Mouse (Mus musculus) midbrain, embryonic 16.5 days (tissue): ENCODE measurements around the gene Secisbp2l. TPM values are rescaled to one million over a fixed set of nuclear protein-coding genes. Genes with fewer than 3 reads are reported as not detected.

Source experiments
- ATAC-seq: fragments of 200-750 bp; cut with Nextera tagmentation; 2 replicates; pipeline ENCODE4 v1.8.0; 2017; ENCODE audit warnings: moderate TSS enrichment
- H3K27ac ChIP-seq: fragments of 300-500 bp; sonication (generic); 2 replicates; pipeline ENCODE4 v1.5.1; 2014; ENCODE audit warnings: mild to moderate bottlenecking, low read length, mixed read lengths
- H3K27me3 ChIP-seq: fragments of 300-500 bp; sonication (generic); 2 replicates; pipeline ENCODE4 v1.6.1; 2014; ENCODE audit warnings: low read depth, low read length, mixed read lengths; ENCODE audit not compliant: control insufficient read depth, insufficient read depth
- H3K36me3 ChIP-seq: fragments of 300-500 bp; sonication (generic); 2 replicates; pipeline ENCODE4 v1.6.1; 2014; ENCODE audit warnings: mild to moderate bottlenecking, low read length, moderate library complexity, mixed read lengths; ENCODE audit not compliant: control insufficient read depth, insufficient read depth
- H3K4me1 ChIP-seq: fragments of 300-500 bp; sonication (generic); 2 replicates; pipeline ENCODE4 v1.6.1; 2014; ENCODE audit warnings: mild to moderate bottlenecking, low read length, mixed read lengths; ENCODE audit not compliant: control insufficient read depth, insufficient read depth
- H3K4me2 ChIP-seq: fragments of 300-500 bp; sonication (generic); 2 replicates; pipeline ENCODE4 v1.6.1; 2014; ENCODE audit warnings: mild to moderate bottlenecking, low read length, mixed read lengths
- H3K4me3 ChIP-seq: fragments of 300-500 bp; sonication (generic); 2 replicates; pipeline ENCODE4 v1.5.1; 2014; ENCODE audit warnings: low read depth, mild to moderate bottlenecking, low read length, moderate library complexity, mixed read lengths
- H3K9ac ChIP-seq: fragments of 300-500 bp; sonication (generic); 2 replicates; pipeline ENCODE4 v1.6.1; 2014; ENCODE audit warnings: low read depth, low read length, mixed read lengths
- H3K9me3 ChIP-seq: fragments of 300-500 bp; sonication (generic); replicated peaks from 2 replicates; pipeline ENCODE4 v1.6.1; 2014; ENCODE audit warnings: mild to moderate bottlenecking, low read length, mixed read lengths; ENCODE audit not compliant: control insufficient read depth, poor library complexity, severe bottlenecking
- WGBS: fragments of 180-500 bp; shearing (Covaris S2); extraction: QIAGEN DNeasy Blood & Tissue Kit; methylation state at CpG from one replicate; pipeline ENCODE4 v1.1.7; 2014; 5-methylcytosine and 5-hydroxymethylcytosine counted together
- polyA plus RNA-seq: library from polyadenylated mRNA; unstranded; fragments of >200 nt; fragmentation: Nextera tagmentation; extraction: Ambion mirVana; gene quantifications from 2 replicates; pipeline ENCODE4 v1.2.1, GENCODE M21; 2015

Gene Secisbp2l
- polyA plus RNA-seq, 1 experiment from 2014 or later = 31.7 TPM

DNA sequence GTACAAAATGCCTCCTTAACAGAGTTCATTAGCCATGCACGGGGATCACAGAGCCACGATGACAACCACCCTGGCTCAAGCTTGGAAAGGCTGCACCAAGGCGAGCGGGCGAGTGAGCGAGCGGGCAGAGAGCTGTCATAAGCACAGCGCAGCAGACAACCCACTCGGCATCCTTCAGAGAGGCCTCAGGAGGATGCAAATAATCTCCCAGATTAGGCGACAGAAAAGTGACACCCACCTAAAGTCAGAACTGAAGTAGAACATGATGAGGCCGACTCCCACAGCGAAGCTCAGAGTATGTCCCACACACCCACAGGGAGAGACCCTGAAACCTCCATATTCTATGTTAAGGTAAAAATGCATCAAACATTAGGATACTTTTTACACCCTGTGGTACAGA is 4.3 kb downstream of the Secisbp2l start:
- ATAC-seq = no peak
- Histone ChIP-seq H3K9me3 (no peaks in the 10 kb centered on the region), H3K4me1 (peaks cover 20% of the 10 kb centered on the region), H3K27ac (no peak overlapping the region), H3K4me3 (no peak overlapping the region), H3K9ac (no peak overlapping the region), H3K36me3 (no peaks in the 10 kb centered on the region; the same call in 1 of the 2 replicates), H3K27me3 (no peaks in the 10 kb centered on the region), H3K4me2 (no peak overlapping the region)
- WGBS = 88% methylated on average over 12 of the region's 12 CpGs

DNA sequence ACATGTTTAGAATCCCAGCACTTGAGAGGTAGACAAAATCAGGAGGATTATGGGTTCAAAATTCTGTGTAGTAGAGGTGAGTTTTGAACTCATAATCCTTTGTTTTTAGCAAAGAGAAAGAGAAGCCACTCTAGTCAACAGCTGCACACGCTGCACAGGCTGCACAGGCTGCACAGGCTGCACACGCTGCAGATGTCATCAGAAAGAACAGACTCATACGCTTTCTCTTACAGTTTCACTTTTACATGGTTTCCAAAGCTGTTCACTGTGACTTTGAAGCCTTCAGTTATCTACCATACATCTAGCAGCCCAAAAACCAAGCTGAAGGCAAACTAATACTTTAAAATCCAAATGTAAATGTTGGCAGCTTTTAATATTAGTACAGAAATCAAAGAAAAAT is 5.7 kb downstream of the Secisbp2l start:
- WGBS = 92% methylated on average over 3 of the region's 3 CpGs
- H3K9me3 ChIP-seq = no peaks in the 10 kb centered on the region

GRCm38 (mm10) chr2:125775661-125776060 is 7.0 kb downstream of the Secisbp2l start:
- Histone ChIP-seq H3K9me3 (no peaks in the 10 kb centered on the region), H3K9ac (no peak overlapping the region), H3K27me3 (no peaks in the 10 kb centered on the region), H3K4me2 (no peak overlapping the region), H3K4me3 (no peak overlapping the region), H3K4me1 (peaks cover 6% of the 10 kb centered on the region), H3K36me3 (peaks cover 6% of the 10 kb centered on the region), H3K27ac (no peak overlapping the region)
- 94% methylated on average over 7 of the region's 7 CpGs for WGBS
- no peak for ATAC-seq

More for the DNA sequence above, 5.7 kb downstream of the Secisbp2l start:
- peaks cover 17% of the 10 kb centered on the region for H3K4me1 ChIP-seq
- no peaks in the 10 kb centered on the region for H3K27me3 ChIP-seq
- no peak overlapping the region for H3K9ac ChIP-seq
- no peaks in the 10 kb centered on the region; the same call in 1 of the 2 replicates for H3K36me3 ChIP-seq
- no peak for ATAC-seq
- H3K27ac ChIP-seq = no peak overlapping the region
- no peak overlapping the region for H3K4me2 ChIP-seq
- H3K4me3 ChIP-seq = no peak overlapping the region

DNA sequence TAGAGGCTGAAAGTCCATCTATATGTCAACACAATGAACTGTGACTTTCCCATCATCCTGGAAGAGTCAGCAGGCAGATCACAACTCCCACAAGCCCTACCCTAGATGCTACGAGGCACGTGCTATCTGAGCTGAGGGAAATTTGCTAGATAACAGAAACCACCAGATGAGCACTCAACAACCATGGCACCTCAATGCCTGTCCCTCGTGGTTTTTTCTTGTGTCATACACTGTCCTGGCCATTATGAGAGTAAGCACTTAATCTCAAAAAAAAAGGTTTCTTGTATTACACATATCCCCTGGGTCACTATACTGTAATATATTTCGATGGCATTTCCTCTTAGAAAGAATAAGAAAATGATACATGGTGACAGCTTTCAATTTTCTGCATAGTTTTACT is 7.8 kb downstream of the Secisbp2l start:
- Histone ChIP-seq H3K9ac (no peak overlapping the region), H3K4me2 (no peak overlapping the region), H3K27ac (no peak overlapping the region), H3K36me3 (peaks cover 8% of the 10 kb centered on the region), H3K9me3 (no peaks in the 10 kb centered on the region), H3K4me3 (no peak overlapping the region), H3K4me1 (no peaks in the 10 kb centered on the region), H3K27me3 (no peaks in the 10 kb centered on the region)
- no peak for ATAC-seq
- 93% methylated on average over 4 of the region's 4 CpGs for WGBS

DNA sequence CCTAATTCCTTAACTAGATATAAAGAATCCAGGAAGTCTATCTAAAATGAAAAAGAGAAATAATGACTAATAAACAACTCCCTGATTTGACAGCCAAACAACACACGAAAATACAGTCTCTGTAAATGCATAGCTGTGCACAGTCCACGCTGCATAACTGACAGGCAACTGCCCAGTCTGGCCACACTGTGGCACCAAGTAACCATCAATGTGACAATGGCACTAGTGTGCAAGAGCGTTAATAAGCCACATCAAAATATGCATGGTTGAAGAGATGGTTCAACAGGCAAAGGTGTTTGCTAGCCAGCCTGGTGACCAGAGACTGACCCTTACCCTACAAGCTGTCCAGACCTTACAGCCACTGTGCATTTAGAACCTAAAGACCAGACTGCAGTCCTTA is 17.6 kb downstream of the Secisbp2l start:
- H3K4me1 ChIP-seq = no peaks in the 10 kb centered on the region
- no peak for ATAC-seq
- 87% methylated on average over 3 of the region's 3 CpGs for WGBS
- H3K36me3 ChIP-seq = peaks cover 30% of the 10 kb centered on the region
- H3K4me3 ChIP-seq = no peak overlapping the region
- H3K27me3 ChIP-seq = no peaks in the 10 kb centered on the region
- H3K4me2 ChIP-seq = no peak overlapping the region
- no peak overlapping the region for H3K27ac ChIP-seq
- H3K9me3 ChIP-seq = no peaks in the 10 kb centered on the region
- no peak overlapping the region for H3K9ac ChIP-seq

DNA sequence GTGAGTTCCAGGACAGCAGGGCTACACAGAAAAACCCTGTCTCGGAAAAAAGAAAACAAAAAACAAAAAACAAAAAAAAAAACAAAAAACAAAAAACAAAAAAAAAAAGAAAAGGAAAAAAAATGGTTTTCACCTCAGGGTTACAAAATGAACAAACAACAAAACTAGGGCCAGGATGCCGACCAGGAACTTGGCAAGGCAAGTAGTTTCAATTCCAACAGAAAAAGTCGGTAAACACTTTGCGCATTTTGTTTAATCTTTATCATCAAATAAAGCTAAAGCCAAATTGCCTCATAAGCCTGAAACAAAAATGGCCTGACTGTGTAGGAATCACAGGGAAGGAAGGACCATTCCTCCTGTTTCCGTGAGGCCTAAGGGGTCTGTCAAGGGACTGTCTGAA is 18.1 kb downstream of the Secisbp2l start:
- no peak overlapping the region for H3K9ac ChIP-seq
- H3K4me2 ChIP-seq = no peak overlapping the region
- no peak overlapping the region for H3K27ac ChIP-seq
- no peak overlapping the region for H3K4me3 ChIP-seq
- ATAC-seq = no peak
- H3K9me3 ChIP-seq = no peaks in the 10 kb centered on the region
- H3K27me3 ChIP-seq = no peaks in the 10 kb centered on the region
- 94% methylated on average over 5 of the region's 5 CpGs for WGBS
- H3K4me1 ChIP-seq = no peaks in the 10 kb centered on the region
- peaks cover 27% of the 10 kb centered on the region for H3K36me3 ChIP-seq

DNA sequence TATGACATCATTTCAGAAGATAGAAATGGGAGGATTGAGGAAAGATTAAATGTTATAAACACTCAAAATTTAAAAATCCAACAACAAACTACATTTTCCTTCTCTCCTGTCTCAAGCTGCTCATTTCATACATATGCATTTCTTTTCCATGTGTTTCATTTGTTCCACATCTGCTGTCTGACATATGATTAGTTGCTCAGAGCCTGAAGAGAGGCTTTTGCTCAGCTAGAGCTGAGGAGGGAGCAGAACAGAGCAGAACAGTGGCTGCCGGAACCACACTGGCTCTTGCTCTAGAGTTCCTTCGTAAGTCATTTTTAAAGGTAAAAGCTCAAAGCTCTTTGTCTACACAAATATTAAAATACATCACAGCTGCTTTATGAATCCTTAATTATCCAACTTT is 33.3 kb downstream of the Secisbp2l start:
- H3K27me3 ChIP-seq = no peaks in the 10 kb centered on the region
- 87% methylated on average over 2 of the region's 2 CpGs for WGBS
- H3K36me3 ChIP-seq = peaks cover 32% of the 10 kb centered on the region
- ATAC-seq = no peak
- no peak overlapping the region for H3K4me2 ChIP-seq
- no peaks in the 10 kb centered on the region for H3K4me1 ChIP-seq
- H3K27ac ChIP-seq = no peak overlapping the region
- no peak overlapping the region for H3K4me3 ChIP-seq
- H3K9me3 ChIP-seq = no peaks in the 10 kb centered on the region
- no peak overlapping the region for H3K9ac ChIP-seq

- H3K4me3 ChIP-seq = no peak overlapping the region
- H3K36me3 ChIP-seq = peaks cover 26% of the 10 kb centered on the region
- no peak overlapping the region for H3K4me2 ChIP-seq
- ATAC-seq = no peak
- no peaks in the 10 kb centered on the region for H3K27me3 ChIP-seq
- no peak overlapping the region for H3K9ac ChIP-seq
- no peaks in the 10 kb centered on the region for H3K9me3 ChIP-seq
- WGBS = 93% methylated on average over 6 of the region's 6 CpGs
- H3K4me1 ChIP-seq = no peaks in the 10 kb centered on the region
- H3K27ac ChIP-seq = no peak overlapping the region
Measured at GRCm38 (mm10) chr2:125739338-125739737, 43.3 kb downstream of the Secisbp2l start.

DNA sequence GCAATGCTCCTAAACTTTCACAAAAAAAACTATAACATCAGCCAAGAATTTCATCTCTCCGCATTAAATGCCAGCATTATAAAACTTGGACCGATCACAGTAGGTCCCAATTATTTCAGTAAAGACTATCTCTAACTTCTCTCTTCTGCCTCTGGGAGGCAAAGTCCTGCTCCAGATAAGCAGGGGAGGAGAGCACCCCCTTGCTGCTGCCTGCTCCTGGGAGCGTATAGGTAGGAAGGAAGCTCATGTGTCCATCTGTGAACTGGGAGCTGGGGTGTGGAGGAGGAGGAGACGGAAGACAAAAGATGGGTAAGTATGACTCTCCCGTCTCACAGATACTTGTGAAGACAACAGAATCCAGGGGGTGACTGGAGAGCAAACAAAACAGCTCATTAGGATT is 44.0 kb downstream of the Secisbp2l start:
- no peak overlapping the region for H3K4me2 ChIP-seq
- H3K36me3 ChIP-seq = peaks cover 22% of the 10 kb centered on the region
- no peak overlapping the region for H3K27ac ChIP-seq
- H3K4me3 ChIP-seq = no peak overlapping the region
- no peaks in the 10 kb centered on the region for H3K27me3 ChIP-seq
- no peaks in the 10 kb centered on the region for H3K9me3 ChIP-seq
- 73% methylated on average over 5 of the region's 5 CpGs for WGBS
- no peak overlapping the region for H3K9ac ChIP-seq
- no peak for ATAC-seq
- H3K4me1 ChIP-seq = no peaks in the 10 kb centered on the region

DNA sequence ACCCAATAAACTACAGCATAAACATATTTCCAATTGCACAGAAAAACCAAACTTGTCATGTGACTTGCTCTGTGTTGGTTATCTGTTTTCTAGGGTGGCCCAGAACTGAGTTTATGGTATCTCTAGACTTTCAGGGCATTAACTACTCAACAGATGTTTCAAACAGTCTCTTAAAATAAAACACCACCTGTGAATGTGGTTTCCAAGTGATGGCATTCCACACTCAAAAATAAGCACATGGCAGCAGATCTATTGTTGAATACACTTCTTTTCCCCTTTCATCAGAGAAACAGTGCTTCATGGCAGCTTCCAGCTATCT is 46.7 kb downstream of the Secisbp2l start:
- H3K4me3 ChIP-seq = no peak overlapping the region
- no peak overlapping the region for H3K4me2 ChIP-seq

More for the DNA sequence above, 46.7 kb downstream of the Secisbp2l start:
- H3K36me3 ChIP-seq = peaks cover 9% of the 10 kb centered on the region; the same call in 1 of the 2 replicates
- no peaks in the 10 kb centered on the region for H3K9me3 ChIP-seq
- H3K9ac ChIP-seq = no peak overlapping the region
- peaks cover 7% of the 10 kb centered on the region for H3K4me1 ChIP-seq
- H3K27me3 ChIP-seq = no peaks in the 10 kb centered on the region
- no peak for ATAC-seq
- H3K27ac ChIP-seq = no peak overlapping the region
